Mouse (Mus musculus) liver, embryonic 15.5 days (tissue): ENCODE measurements around the gene Lax1. TPM values are rescaled to one million over a fixed set of nuclear protein-coding genes. Genes with fewer than 3 reads are reported as not detected.
A peak's percentile ranks its signal among the peaks of the same experiment; 100 is the strongest.

Experiments
- ATAC-seq: fragments of 200-750 bp; cut with Nextera tagmentation; 2 replicates; pipeline ENCODE4 v1.8.0; 2017; ENCODE audit warnings: moderate number of reproducible peaks, mild to moderate bottlenecking, moderate library complexity; ENCODE audit not compliant: insufficient read depth
- H3K27ac ChIP-seq: fragments of 300-500 bp; sonication (generic); replicated peaks from 2 replicates; pipeline ENCODE4 v1.5.1; 2015; ENCODE audit warnings: mild to moderate bottlenecking, inconsistent platforms
- H3K27me3 ChIP-seq: fragments of 300-500 bp; sonication (generic); 2 replicates; pipeline ENCODE4 v1.6.1; 2015; ENCODE audit warnings: mild to moderate bottlenecking, inconsistent platforms
- H3K36me3 ChIP-seq: fragments of 300-500 bp; sonication (generic); replicated peaks from 2 replicates; pipeline ENCODE4 v1.6.1; 2015; ENCODE audit warnings: moderate library complexity, mild to moderate bottlenecking, inconsistent platforms
- H3K4me1 ChIP-seq: fragments of 300-500 bp; sonication (generic); replicated peaks from 2 replicates; pipeline ENCODE4 v1.6.1; 2015; ENCODE audit warnings: inconsistent platforms
- H3K4me2 ChIP-seq: fragments of 300-500 bp; sonication (generic); 2 replicates; pipeline ENCODE4 v1.6.1; 2015; ENCODE audit warnings: moderate library complexity, mild to moderate bottlenecking, inconsistent platforms
- H3K4me3 ChIP-seq: fragments of 300-500 bp; sonication (generic); replicated peaks from 2 replicates; pipeline ENCODE4 v1.5.1; 2015; ENCODE audit warnings: mild to moderate bottlenecking, inconsistent platforms
- H3K9ac ChIP-seq: fragments of 300-500 bp; sonication (generic); 2 replicates; pipeline ENCODE4 v1.6.1; 2015; ENCODE audit warnings: moderate library complexity, mild to moderate bottlenecking, inconsistent platforms
- H3K9me3 ChIP-seq: fragments of 300-500 bp; sonication (generic); replicated peaks from 2 replicates; pipeline ENCODE4 v1.6.1; 2016; ENCODE audit warnings: inconsistent platforms
- WGBS: fragments of 180-500 bp; shearing (Covaris S2); methylation state at CpG from one replicate; pipeline ENCODE4 v1.1.7; 2015; ENCODE audit warnings: mixed read lengths; ENCODE audit not compliant: insufficient replicate concordance; 5-methylcytosine and 5-hydroxymethylcytosine counted together
- polyA plus RNA-seq: library from polyadenylated mRNA; unstranded; fragments of >200 nt; fragmentation: Nextera tagmentation; extraction: Ambion mirVana; gene quantifications from 2 replicates; pipeline ENCODE4 v1.2.1, GENCODE M21; 2015

Gene Lax1
- polyA plus RNA-seq, 1 experiment from 2014 or later, result 0.58 TPM

DNA sequence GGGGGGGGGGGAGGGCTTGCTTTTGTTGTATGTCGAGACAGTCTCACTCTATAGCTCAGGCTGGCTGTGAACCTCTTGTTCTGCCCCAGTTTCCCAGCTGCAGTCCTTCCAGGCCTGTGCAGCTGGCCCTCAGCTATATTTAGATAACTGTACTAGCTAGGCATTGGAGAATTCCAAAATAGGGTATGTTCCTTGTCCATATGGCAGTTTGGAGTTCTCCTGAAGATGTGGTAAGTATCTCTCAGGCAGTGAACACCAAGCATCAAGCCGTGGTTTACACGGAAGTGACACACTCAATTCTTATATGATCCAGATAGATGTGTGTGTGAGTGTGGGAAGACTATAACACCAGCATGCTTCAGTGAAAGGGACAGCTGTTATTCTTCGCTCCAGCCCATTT is 26.5 kb downstream of the Lax1 start:
- H3K9ac ChIP-seq, result no peak overlapping the region
- H3K36me3 ChIP-seq, result peaks cover 12% of the 10 kb centered on the region
- no peaks in the 10 kb centered on the region for H3K9me3 ChIP-seq
- H3K4me3 ChIP-seq, result no peak overlapping the region
- ATAC-seq, result no peak
- 69% methylated on average over 4 of the region's 4 CpGs for WGBS
- H3K4me2 ChIP-seq, result no peak overlapping the region
- no peaks in the 10 kb centered on the region for H3K27me3 ChIP-seq
- H3K27ac ChIP-seq, result 0 out of 2 replicates have a peak overlapping the region, but pooled peaks have one; percentile 67
- H3K4me1 ChIP-seq, result peaks cover 26% of the 10 kb centered on the region

DNA sequence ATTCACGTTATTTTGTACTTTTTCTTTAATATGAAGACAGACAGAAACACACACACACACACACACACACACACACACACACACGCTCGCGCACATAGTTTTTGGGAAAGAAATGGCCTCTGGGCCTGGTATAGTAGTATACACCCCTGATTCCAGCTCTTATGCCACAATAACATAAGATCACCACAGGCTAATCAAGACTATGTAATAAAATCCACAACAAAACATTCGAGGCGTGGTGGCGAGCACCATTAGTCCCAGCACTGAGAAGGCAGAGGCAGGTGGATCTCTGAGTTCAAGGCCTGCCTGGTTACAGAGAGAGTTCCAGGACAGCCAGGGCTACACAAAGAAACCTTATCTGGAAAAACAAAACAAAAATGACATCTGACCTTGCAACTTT is 27.0 kb downstream of the Lax1 start:
- no peak overlapping the region for H3K27ac ChIP-seq
- ATAC-seq, result no peak
- H3K27me3 ChIP-seq, result no peaks in the 10 kb centered on the region
- peaks cover 17% of the 10 kb centered on the region for H3K36me3 ChIP-seq
- no peaks in the 10 kb centered on the region for H3K9me3 ChIP-seq
- H3K9ac ChIP-seq, result no peak overlapping the region
- no peak overlapping the region for H3K4me3 ChIP-seq
- H3K4me1 ChIP-seq, result peaks cover 26% of the 10 kb centered on the region
- no peak overlapping the region for H3K4me2 ChIP-seq
- whole genome bisulfite sequencing, result 85% methylated on average over 7 of the region's 7 CpGs

DNA sequence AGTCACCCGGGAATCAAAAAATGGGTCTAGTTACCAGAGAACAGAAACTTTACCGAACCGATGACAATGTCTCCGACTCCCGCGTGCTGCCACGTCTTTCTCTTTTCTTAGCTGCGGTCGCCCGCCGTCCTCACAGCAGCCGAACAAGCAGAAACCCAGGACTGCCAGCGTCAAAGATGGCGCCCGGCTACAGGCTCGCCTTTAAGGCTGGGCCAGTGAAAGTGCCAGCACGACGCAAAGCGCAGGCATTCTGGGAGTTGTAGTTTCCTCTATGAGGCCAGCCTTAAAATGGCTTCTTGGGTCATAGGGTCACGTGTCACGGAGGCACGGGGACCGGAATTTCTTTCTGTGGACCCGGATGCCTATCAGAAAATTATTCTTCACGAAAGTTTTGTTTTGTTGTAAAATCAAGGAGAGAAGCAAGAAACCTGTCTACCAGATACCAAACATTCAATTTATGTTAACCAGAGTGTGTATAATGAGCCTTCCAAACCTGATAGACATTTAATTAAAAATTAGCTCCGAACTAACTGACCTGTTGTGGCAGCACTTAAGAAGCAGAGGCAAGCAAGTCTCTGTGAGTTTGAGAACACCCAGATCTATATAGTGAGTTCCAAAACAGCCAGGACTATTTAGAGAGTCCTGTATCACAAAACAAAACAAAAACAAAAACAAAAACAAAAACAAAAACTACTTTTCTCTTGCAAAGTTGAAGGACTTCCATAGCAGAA is 28.5 kb downstream of the Lax1 start, which contains the start of gene Gm38394:
Gene Gm38394, minus strand, starts transcription at position 116 of the 731 bp plus-strand sequence.
- peak within 1 kb of the TSS; percentile 93 for H3K9ac ChIP-seq
- ATAC-seq, result peak; percentile 99
- no peaks in the 10 kb centered on the region for H3K27me3 ChIP-seq
- H3K27ac ChIP-seq, result peak within 1 kb of the TSS; percentile 87
- peaks cover 40% of the 10 kb centered on the region for H3K4me1 ChIP-seq
- no peaks in the 10 kb centered on the region for H3K9me3 ChIP-seq
- peaks cover 31% of the 10 kb centered on the region for H3K36me3 ChIP-seq
- H3K4me2 ChIP-seq, result peak within 1 kb of the TSS; percentile 76
- 2% methylated on average over 26 of the region's 26 CpGs for WGBS
- peak within 1 kb of the TSS; percentile 90 for H3K4me3 ChIP-seq

DNA sequence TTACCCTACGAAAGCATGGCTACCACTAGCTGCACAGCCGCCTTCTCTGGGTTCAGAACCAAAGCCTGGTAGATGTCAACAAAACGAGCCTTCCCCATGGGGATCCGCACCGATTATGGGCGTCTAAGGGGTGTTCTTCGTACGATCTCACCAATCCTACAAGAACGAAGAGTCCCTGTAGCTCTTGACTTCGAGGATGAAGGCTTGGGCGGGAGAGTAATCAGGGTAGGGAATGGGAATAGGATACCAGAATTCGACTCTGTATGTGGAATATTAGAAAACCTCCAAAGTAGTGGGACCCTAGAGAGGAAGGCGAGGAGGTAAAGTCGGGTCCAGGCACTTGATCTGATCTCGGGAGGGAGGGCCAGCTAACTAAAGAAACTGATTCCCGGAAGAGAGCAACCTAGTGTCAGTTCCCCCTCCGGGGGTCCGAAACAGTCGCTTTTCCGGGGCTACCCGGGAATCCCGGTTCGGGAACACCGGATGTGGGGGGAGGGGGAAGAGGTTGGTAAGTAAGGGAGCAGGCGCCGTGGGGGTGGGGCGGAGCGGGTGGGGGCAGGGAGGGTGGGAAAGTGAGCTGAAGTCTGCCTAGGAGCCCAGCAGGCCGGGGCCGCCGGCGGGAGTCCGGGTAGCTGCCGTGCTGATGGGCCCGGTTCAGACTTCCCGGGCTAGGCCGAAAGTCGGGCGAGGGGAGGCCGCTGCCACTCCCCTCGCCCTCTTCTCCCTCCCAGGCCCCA is 29.3 kb downstream of the Lax1 start, which contains the start of gene Zbed6:
Gene Zbed6, minus strand, starts transcription at position 420 of the 737 bp plus-strand sequence.
- Histone ChIP-seq H3K9me3 (no peaks in the 10 kb centered on the region), H3K9ac (peak within 1 kb of the TSS; percentile 93), H3K36me3 (peaks cover 35% of the 10 kb centered on the region), H3K27me3 (no peaks in the 10 kb centered on the region), H3K4me2 (peak within 1 kb of the TSS; percentile 76), H3K4me3 (peak within 1 kb of the TSS; percentile 90), H3K27ac (peak within 1 kb of the TSS; percentile 87), H3K4me1 (peaks cover 40% of the 10 kb centered on the region)
- under 1% methylated on average over 41 of the region's 41 CpGs for WGBS
- peak; percentile 76 for ATAC-seq

DNA sequence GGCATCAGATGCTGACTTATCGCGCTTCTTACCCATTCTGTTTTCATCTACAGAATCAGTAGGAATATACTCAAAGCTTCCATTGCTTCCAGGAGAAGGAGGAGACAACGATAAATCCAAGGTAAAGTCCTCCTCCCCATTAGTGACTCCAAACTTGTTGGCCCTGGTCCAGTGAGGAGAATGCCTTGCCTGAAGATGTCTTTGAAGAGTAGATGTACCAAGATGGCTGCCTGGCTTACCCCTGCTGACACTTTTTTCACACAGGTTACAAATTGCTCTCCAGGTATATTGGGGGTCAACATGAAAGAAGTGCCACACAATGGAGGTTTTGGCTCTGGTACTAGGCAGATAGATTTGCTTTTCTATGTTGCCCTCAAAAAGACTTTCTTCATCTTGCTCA is 31.0 kb downstream of the Lax1 start:
- no peaks in the 10 kb centered on the region for H3K27me3 ChIP-seq
- no peaks in the 10 kb centered on the region for H3K9me3 ChIP-seq
- H3K36me3 ChIP-seq, result peaks cover 41% of the 10 kb centered on the region
- no peak overlapping the region for H3K4me2 ChIP-seq
- peaks cover 41% of the 10 kb centered on the region for H3K4me1 ChIP-seq
- WGBS, result 92% methylated on average over 3 of the region's 3 CpGs
- ATAC-seq, result no peak
- no peak overlapping the region for H3K9ac ChIP-seq
- H3K4me3 ChIP-seq, result no peak overlapping the region
- H3K27ac ChIP-seq, result no peak overlapping the region

DNA sequence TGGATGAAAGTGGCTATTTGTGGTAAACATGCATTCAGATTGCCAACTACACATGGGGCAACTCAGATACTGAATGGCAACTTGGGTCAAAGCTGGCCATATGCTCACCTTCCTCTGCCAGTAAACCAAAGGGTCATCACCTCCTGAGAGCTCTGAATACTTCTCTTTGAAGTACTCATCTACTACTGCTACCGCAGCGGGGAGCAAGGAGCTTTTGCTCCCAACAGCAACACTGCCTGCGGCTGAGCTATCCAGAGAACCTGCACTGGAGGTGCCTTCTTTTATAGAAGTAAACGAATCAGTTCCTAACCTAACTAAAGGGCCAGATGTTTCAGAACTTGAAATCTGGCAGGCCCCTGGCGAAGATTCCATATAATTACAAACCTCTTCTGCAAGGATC is 33.1 kb downstream of the Lax1 start:
- Histone ChIP-seq H3K9ac (no peak overlapping the region), H3K4me3 (no peak overlapping the region), H3K4me2 (no peak overlapping the region), H3K4me1 (peaks cover 38% of the 10 kb centered on the region), H3K27ac (no peak overlapping the region), H3K36me3 (peaks cover 45% of the 10 kb centered on the region), H3K9me3 (no peaks in the 10 kb centered on the region), H3K27me3 (no peaks in the 10 kb centered on the region)
- WGBS, result 74% methylated on average over 5 of the region's 5 CpGs
- ATAC-seq, result no peak

GRCm38 (mm10) chr1:133653033-133653432 is 36.9 kb downstream of the Lax1 start:
- no peak overlapping the region for H3K27ac ChIP-seq
- H3K4me1 ChIP-seq, result peaks cover 30% of the 10 kb centered on the region
- ATAC-seq, result no peak
- peaks cover 44% of the 10 kb centered on the region for H3K36me3 ChIP-seq
- H3K4me3 ChIP-seq, result no peak overlapping the region
- no peak overlapping the region for H3K4me2 ChIP-seq
- 88% methylated on average over 1 of the region's 1 CpGs for WGBS
- no peaks in the 10 kb centered on the region for H3K9me3 ChIP-seq
- no peaks in the 10 kb centered on the region for H3K27me3 ChIP-seq
- H3K9ac ChIP-seq, result no peak overlapping the region

- H3K27ac ChIP-seq, result no peak overlapping the region
- no peak overlapping the region for H3K4me2 ChIP-seq
- no peak for ATAC-seq
- H3K9me3 ChIP-seq, result no peaks in the 10 kb centered on the region
- no peak overlapping the region for H3K9ac ChIP-seq
- 83% methylated on average over 7 of the region's 7 CpGs for WGBS
- H3K4me1 ChIP-seq, result peaks cover 14% of the 10 kb centered on the region; the same call in 1 of the 2 replicates
- H3K36me3 ChIP-seq, result peaks cover 47% of the 10 kb centered on the region
- no peak overlapping the region for H3K4me3 ChIP-seq
- no peaks in the 10 kb centered on the region for H3K27me3 ChIP-seq
These were observed 39.4 kb downstream of the Lax1 start for GRCm38 (mm10) chr1:133650288-133651055.

DNA sequence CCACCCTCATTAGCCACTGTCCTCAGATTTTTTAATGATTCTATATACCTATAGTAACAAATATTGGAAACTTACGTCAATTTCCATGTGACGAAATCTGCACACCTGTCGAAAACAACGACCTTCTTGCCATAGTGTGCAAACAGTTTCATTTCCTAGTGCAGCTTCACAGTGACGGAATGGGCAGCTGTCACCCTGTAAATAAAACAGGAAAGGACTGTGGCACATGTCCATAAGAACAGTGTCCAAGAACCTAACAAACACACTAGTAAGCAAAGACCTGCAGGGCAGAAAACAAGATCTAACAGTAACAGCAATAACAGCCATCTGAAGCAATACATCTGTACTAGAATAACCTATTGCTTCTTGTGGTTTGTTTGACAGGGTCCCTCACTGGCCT is 44.3 kb downstream of the Lax1 start:
- 86% methylated on average over 5 of the region's 5 CpGs for WGBS
- Histone ChIP-seq H3K36me3 (peaks cover 78% of the 10 kb centered on the region), H3K27ac (no peak overlapping the region), H3K4me3 (no peak overlapping the region), H3K9me3 (no peaks in the 10 kb centered on the region), H3K4me2 (no peak overlapping the region), H3K9ac (no peak overlapping the region), H3K4me1 (0 out of 2 replicates have a peak, but pooled peaks cover 10% of the 10 kb centered on the region), H3K27me3 (no peaks in the 10 kb centered on the region)
- ATAC-seq, result no peak

DNA sequence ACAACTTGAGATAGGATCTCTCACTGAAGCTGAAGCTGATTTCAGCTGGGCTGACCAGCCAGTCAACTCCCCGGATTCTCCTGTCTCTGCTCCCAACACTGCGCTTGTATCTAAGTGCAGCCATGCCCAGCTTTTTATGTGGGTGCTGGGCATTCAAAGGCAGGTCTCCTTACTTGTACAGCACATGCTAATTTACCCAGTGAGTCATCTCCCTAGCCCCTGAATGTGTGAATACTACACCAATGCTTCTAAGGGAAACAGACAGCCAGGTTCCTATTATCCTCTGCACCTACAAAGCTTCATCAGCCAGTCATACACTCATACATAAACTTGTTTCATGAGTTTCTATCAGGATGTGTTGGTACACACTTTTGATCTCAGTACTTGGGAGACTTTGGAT is 48.7 kb downstream of the Lax1 start:
- no peak for ATAC-seq
- H3K27ac ChIP-seq, result no peak overlapping the region
- no peak overlapping the region for H3K9ac ChIP-seq
- no peaks in the 10 kb centered on the region for H3K9me3 ChIP-seq
- peaks cover 97% of the 10 kb centered on the region for H3K36me3 ChIP-seq
- H3K4me3 ChIP-seq, result no peak overlapping the region
- H3K4me2 ChIP-seq, result no peak overlapping the region
- H3K4me1 ChIP-seq, result no peaks in the 10 kb centered on the region
- WGBS, result 86% methylated on average over 2 of the region's 2 CpGs
- no peaks in the 10 kb centered on the region for H3K27me3 ChIP-seq

DNA sequence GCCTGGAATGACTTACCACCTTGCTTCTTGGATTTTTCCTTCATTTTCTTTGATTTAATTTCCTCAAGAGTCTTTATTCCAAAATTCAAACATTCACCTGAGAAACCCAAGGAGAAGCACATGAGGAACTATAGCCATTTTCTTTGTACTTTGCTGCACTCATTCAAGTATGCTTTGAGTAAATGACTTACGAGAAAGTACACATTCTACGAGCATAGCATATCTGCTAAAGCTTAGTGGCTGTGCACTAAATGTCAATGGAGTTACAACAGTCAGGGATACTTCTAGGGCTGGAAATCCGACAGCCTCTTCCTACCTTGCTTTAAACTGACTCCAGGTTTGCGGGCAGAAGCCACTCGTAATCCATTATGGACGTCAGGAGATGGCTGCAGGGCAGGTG is 51.4 kb downstream of the Lax1 start:
- Histone ChIP-seq H3K4me1 (no peaks in the 10 kb centered on the region), H3K27me3 (no peaks in the 10 kb centered on the region), H3K27ac (no peak overlapping the region), H3K9ac (no peak overlapping the region), H3K36me3 (peaks cover 96% of the 10 kb centered on the region), H3K4me2 (no peak overlapping the region), H3K9me3 (no peaks in the 10 kb centered on the region), H3K4me3 (no peak overlapping the region)
- 85% methylated on average over 6 of the region's 6 CpGs for WGBS
- no peak for ATAC-seq
